Mouse (Mus musculus): ENCODE measurements around the gene Psmb10. TPM values are rescaled to one million over a fixed set of nuclear protein-coding genes. Genes with fewer than 3 reads are reported as not detected.

The Psmb10 gene
- total RNA-seq, 2 experiments from 2014 or later = 92.7 to 176 TPM

Other genes starting within 250 kb of the Psmb10 start
- gene Acd, start 237.3 kb downstream of the Psmb10 start, total RNA-seq (2014; fragmentation: Nextera tagmentation) = 52.2 and 56.5 TPM in 2 replicates
- 22.4 and 33.3 TPM in 2 replicates for gene Acd, start 237.3 kb downstream of the Psmb10 start, total RNA-seq (2017)
- 7.0 and 13.9 TPM in 2 replicates for gene Pard6a, start 237.3 kb downstream of the Psmb10 start, total RNA-seq (2014; fragmentation: Nextera tagmentation)
- 5.9 and 13.3 TPM in 2 replicates for gene Pard6a, start 237.3 kb downstream of the Psmb10 start, total RNA-seq (2017)
- gene 4933405L10Rik, start 230.8 kb downstream of the Psmb10 start, total RNA-seq (2014; fragmentation: Nextera tagmentation) = not detected in 2 replicates
- gene 4933405L10Rik, start 230.8 kb downstream of the Psmb10 start, total RNA-seq (2017) = not detected in 2 replicates
- 20.0 and 35.2 TPM in 2 replicates for gene Enkd1, start 230.2 kb downstream of the Psmb10 start, total RNA-seq (2014; fragmentation: Nextera tagmentation)
- gene Enkd1, start 230.2 kb downstream of the Psmb10 start, total RNA-seq (2017) = 14.5 and 16.2 TPM in 2 replicates
- 1.7 TPM in 1 of 2 replicates, not detected in the other for gene Gfod2, start 179.8 kb downstream of the Psmb10 start, total RNA-seq (2014; fragmentation: Nextera tagmentation)
- 3.4 and 4.6 TPM in 2 replicates for gene Gfod2, start 179.8 kb downstream of the Psmb10 start, total RNA-seq (2017)
- gene Ranbp10, start 111.1 kb downstream of the Psmb10 start, total RNA-seq (2014; fragmentation: Nextera tagmentation) = 12.9 and 16.7 TPM in 2 replicates
- gene Ranbp10, start 111.1 kb downstream of the Psmb10 start, total RNA-seq (2017) = 7.2 and 8.3 TPM in 2 replicates
- not detected in 2 replicates for gene Tsnaxip1, start 110.7 kb downstream of the Psmb10 start, total RNA-seq (2014; fragmentation: Nextera tagmentation)
- not detected in 2 replicates for gene Tsnaxip1, start 110.7 kb downstream of the Psmb10 start, total RNA-seq (2017)
- 21.4 and 22.0 TPM in 2 replicates for gene Cenpt, start 85.2 kb downstream of the Psmb10 start, total RNA-seq (2014; fragmentation: Nextera tagmentation)
- 9.9 and 10.0 TPM in 2 replicates for gene Cenpt, start 85.2 kb downstream of the Psmb10 start, total RNA-seq (2017)
- gene Thap11, start 83.3 kb downstream of the Psmb10 start, total RNA-seq (2014; fragmentation: Nextera tagmentation) = 20.4 and 30.1 TPM in 2 replicates
- gene Thap11, start 83.3 kb downstream of the Psmb10 start, total RNA-seq (2017) = 29.9 and 36.8 TPM in 2 replicates
- gene Nutf2, start 77.9 kb downstream of the Psmb10 start, total RNA-seq (2014; fragmentation: Nextera tagmentation) = 158 and 185 TPM in 2 replicates
- gene Nutf2, start 77.9 kb downstream of the Psmb10 start, total RNA-seq (2017) = 59.3 and 120 TPM in 2 replicates
- 26.7 and 29.3 TPM in 2 replicates for gene Edc4, start 57.6 kb downstream of the Psmb10 start, total RNA-seq (2014; fragmentation: Nextera tagmentation)
- gene Edc4, start 57.6 kb downstream of the Psmb10 start, total RNA-seq (2017) = 26.4 and 42.3 TPM in 2 replicates
- gene Nrn1l, start 44.9 kb downstream of the Psmb10 start, total RNA-seq (2014; fragmentation: Nextera tagmentation) = 0.90 TPM in 1 of 2 replicates, not detected in the other
- not detected in 2 replicates for gene Nrn1l, start 44.9 kb downstream of the Psmb10 start, total RNA-seq (2017)
- gene Pskh1, start 38.0 kb downstream of the Psmb10 start, total RNA-seq (2014; fragmentation: Nextera tagmentation) = 18.0 and 28.1 TPM in 2 replicates
- 19.7 and 20.6 TPM in 2 replicates for gene Pskh1, start 38.0 kb downstream of the Psmb10 start, total RNA-seq (2017)
- 2.9 and 5.5 TPM in 2 replicates for gene Ctrl, start 4.6 kb downstream of the Psmb10 start, total RNA-seq (2014; fragmentation: Nextera tagmentation)
- 2.7 TPM in 1 of 2 replicates, not detected in the other for gene Ctrl, start 4.6 kb downstream of the Psmb10 start, total RNA-seq (2017)
- not detected in 2 replicates for gene Lcat, start 4.9 kb upstream of the Psmb10 start, total RNA-seq (2014; fragmentation: Nextera tagmentation)
- not detected in 2 replicates for gene Lcat, start 4.9 kb upstream of the Psmb10 start, total RNA-seq (2017)
- gene Slc12a4, start 27.7 kb upstream of the Psmb10 start, total RNA-seq (2014; fragmentation: Nextera tagmentation) = 4.7 and 7.8 TPM in 2 replicates
- gene Slc12a4, start 27.7 kb upstream of the Psmb10 start, total RNA-seq (2017) = 1.6 and 6.8 TPM in 2 replicates
- gene Dpep3, start 41.0 kb upstream of the Psmb10 start, total RNA-seq (2014; fragmentation: Nextera tagmentation) = not detected in 2 replicates
- gene Dpep3, start 41.0 kb upstream of the Psmb10 start, total RNA-seq (2017) = not detected in 2 replicates
- 8.3 and 9.6 TPM in 2 replicates for gene Dus2, start 52.9 kb upstream of the Psmb10 start, total RNA-seq (2014; fragmentation: Nextera tagmentation)
- 10.8 and 20.1 TPM in 2 replicates for gene Dus2, start 52.9 kb upstream of the Psmb10 start, total RNA-seq (2017)
- not detected in 2 replicates for gene Dpep2nb, start 67.5 kb upstream of the Psmb10 start, total RNA-seq (2014; fragmentation: Nextera tagmentation)
- 0.39 TPM in 1 of 2 replicates, not detected in the other for gene Dpep2nb, start 67.5 kb upstream of the Psmb10 start, total RNA-seq (2017)
- gene Ddx28, start 73.4 kb upstream of the Psmb10 start, total RNA-seq (2014; fragmentation: Nextera tagmentation) = 5.6 and 11.6 TPM in 2 replicates
- gene Ddx28, start 73.4 kb upstream of the Psmb10 start, total RNA-seq (2017) = 15.1 and 20.2 TPM in 2 replicates
- 74.1 and 86.3 TPM in 2 replicates for gene Nfatc3, start 120.4 kb upstream of the Psmb10 start, total RNA-seq (2014; fragmentation: Nextera tagmentation)
- 31.7 and 32.7 TPM in 2 replicates for gene Nfatc3, start 120.4 kb upstream of the Psmb10 start, total RNA-seq (2017)
- not detected in 2 replicates for gene Esrp2, start 198.5 kb upstream of the Psmb10 start, total RNA-seq (2014; fragmentation: Nextera tagmentation)
- gene Esrp2, start 198.5 kb upstream of the Psmb10 start, total RNA-seq (2017) = not detected in 2 replicates
- gene Pla2g15, start 212.0 kb upstream of the Psmb10 start, total RNA-seq (2014; fragmentation: Nextera tagmentation) = 22.9 and 35.4 TPM in 2 replicates
- gene Pla2g15, start 212.0 kb upstream of the Psmb10 start, total RNA-seq (2017) = 12.9 and 17.9 TPM in 2 replicates
- 29.6 and 30.3 TPM in 2 replicates for gene Slc7a6, start 230.4 kb upstream of the Psmb10 start, total RNA-seq (2014; fragmentation: Nextera tagmentation)
- gene Slc7a6, start 230.4 kb upstream of the Psmb10 start, total RNA-seq (2017) = 21.9 and 31.5 TPM in 2 replicates